In the genomic region with DNA sequence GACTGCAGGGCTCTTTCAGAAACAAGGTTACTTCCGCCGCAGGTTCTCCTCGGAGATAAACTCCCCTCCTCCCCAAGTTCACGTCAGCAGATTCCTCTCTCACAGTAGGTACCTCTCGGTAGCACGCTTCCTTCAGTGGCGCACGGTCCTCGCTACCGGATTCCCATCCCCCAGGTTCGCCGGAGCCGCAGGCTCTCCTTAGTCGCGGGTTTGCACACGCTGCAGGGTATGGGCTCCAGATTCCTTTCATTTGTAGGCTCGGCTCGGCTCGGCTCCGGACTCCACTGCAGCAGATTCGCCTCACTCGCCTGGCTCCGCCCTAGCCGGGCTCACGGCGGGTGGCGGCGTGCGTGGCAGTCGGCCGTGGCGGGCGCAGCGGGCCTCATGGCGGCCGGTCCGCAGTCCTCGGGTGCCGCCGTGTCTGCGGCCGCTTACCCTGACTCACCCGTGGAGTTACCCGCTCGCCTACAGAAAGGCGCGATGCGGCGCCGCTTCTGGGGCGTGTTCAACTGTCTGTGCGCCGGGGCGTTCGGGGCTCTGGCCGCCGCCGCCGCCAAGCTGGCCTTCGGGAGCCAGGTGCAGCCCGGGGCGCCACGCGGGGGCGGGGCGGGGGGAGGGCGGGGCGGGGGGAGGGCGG, we compare ENCODE assay signal across 8 mouse cellular contexts. TPM values are rescaled to one million over a fixed set of nuclear protein-coding genes. Genes with fewer than 3 reads are reported as not detected.
A peak's percentile ranks its signal among the peaks of the same experiment; 100 is the strongest.
DNase-seq lines count a peak whose midpoint lies in the region; ATAC-seq and TF ChIP-seq lines count a peak whose summit lies in the region.

A gene (plus strand): TSS at position 332 of the 637 bp plus-strand sequence.

- peak within 1 kb of the TSS; percentile 82 for H3K4me2 ChIP-seq in kidney, embryonic 15.5 days

- TF ChIP-seq CTCF in bone marrow macrophage, adult 2 months (IDR thresholded peaks at IDR 0.05; ENCODE audit: low read depth, low read length) = no peak
- TF ChIP-seq CTCF in embryonic fibroblast, embryonic 13.5 days (IDR thresholded peaks at IDR 0.05; ENCODE audit: borderline replicate concordance, insufficient read depth, low read length) = no peak

- peak; percentile 99 for ATAC-seq in kidney, embryonic 15.5 days (replicated peaks; ENCODE audit: low FRiP score)
- peak; percentile 64 for ATAC-seq in monocyte, adult 5-6 weeks (replicated peaks; ENCODE audit: insufficient number of reproducible peaks, low FRiP score, low TSS enrichment, poor library complexity, severe bottlenecking)

- 0% methylated on average over 48 of the region's 69 CpGs for WGBS in heart, embryonic 10.5 days
- under 1% methylated on average over 54 of the region's 69 CpGs for WGBS in kidney, embryonic 15.5 days

- H3K9me3 ChIP-seq in heart, embryonic 10.5 days = no peaks in the 10 kb centered on the region
- H3K9me3 ChIP-seq in kidney, embryonic 15.5 days (replicated peaks) = no peaks in the 10 kb centered on the region

- H3K36me3 ChIP-seq in heart, embryonic 10.5 days = peaks cover 26% of the 10 kb centered on the region
- H3K36me3 ChIP-seq in kidney, embryonic 15.5 days = peaks cover 26% of the 10 kb centered on the region

- TF ChIP-seq POLR2A in bone marrow macrophage, adult 2 months (IDR thresholded peaks at IDR 0.05; ENCODE audit: borderline replicate concordance, low read depth, low read length) = no peak
- TF ChIP-seq POLR2A in embryonic fibroblast, embryonic 13.5 days (IDR thresholded peaks at IDR 0.05; ENCODE audit: low read depth, low read length) = peak; percentile 64

- H3K4me3 ChIP-seq in bone marrow macrophage, adult 2 months (ENCODE audit: insufficient read depth, low read length) = peak within 1 kb of the TSS; percentile 84
- H3K4me3 ChIP-seq in embryonic fibroblast, embryonic 13.5 days (ENCODE audit: insufficient read depth, low read length) = peak within 1 kb of the TSS; percentile 69
- H3K4me3 ChIP-seq in heart, embryonic 10.5 days = peak within 1 kb of the TSS; percentile 87
- peak within 1 kb of the TSS; percentile 76 for H3K4me3 ChIP-seq in kidney, embryonic 15.5 days (replicated peaks)

- peak within 1 kb of the TSS; percentile 76 for H3K27ac ChIP-seq in bone marrow macrophage, adult 2 months (ENCODE audit: insufficient read depth, low read depth, low read length)
- H3K27ac ChIP-seq in embryonic fibroblast, embryonic 13.5 days (ENCODE audit: insufficient read depth, low read length) = peak within 1 kb of the TSS; percentile 32; the same call in 1 of the 2 replicates
- H3K27ac ChIP-seq in heart, embryonic 10.5 days = peak within 1 kb of the TSS; percentile 98
- H3K27ac ChIP-seq in kidney, embryonic 15.5 days = peak within 1 kb of the TSS; percentile 94

- H3K9ac ChIP-seq in kidney, embryonic 15.5 days = peak within 1 kb of the TSS; percentile 73

- no peaks in the 10 kb centered on the region for H3K27me3 ChIP-seq in heart, embryonic 10.5 days (ENCODE audit: insufficient read depth, poor library complexity, severe bottlenecking)
- no peaks in the 10 kb centered on the region for H3K27me3 ChIP-seq in kidney, embryonic 15.5 days

- H3K4me1 ChIP-seq in bone marrow macrophage, adult 2 months (ENCODE audit: control insufficient read depth, insufficient read depth, low read length) = peaks cover 9% of the 10 kb centered on the region
- H3K4me1 ChIP-seq in embryonic fibroblast, embryonic 13.5 days (ENCODE audit: control insufficient read depth, insufficient read depth, low read length) = peaks cover 2% of the 10 kb centered on the region; the same call in 1 of the 2 replicates
- peaks cover 8% of the 10 kb centered on the region for H3K4me1 ChIP-seq in heart, embryonic 10.5 days
- peaks cover 19% of the 10 kb centered on the region for H3K4me1 ChIP-seq in kidney, embryonic 15.5 days

- DNase-seq in A20 (ENCODE audit: low read depth, low spot score) (peak; percentile 95), liver (peak; percentile 87)
- DNase-seq in heart, embryonic 10.5 days (ENCODE audit: low spot score) = peak; percentile 94
- DNase-seq in spleen, postnatal 4 days (ENCODE audit: low spot score in 2 of 2) = peak; percentile 82 to 91

RNA-seq across cellular contexts. Expression of the gene that starts here (rescaled TPM):
- 4.9 and 5.5 TPM in 2 replicates for polyA plus RNA-seq in bone marrow macrophage, adult 2 months (2012; ENCODE audit: insufficient read depth, insufficient read length, missing spikeins)
- polyA plus RNA-seq in embryonic fibroblast, embryonic 13.5 days (2011; ENCODE audit: insufficient read length, low read depth, missing spikeins) = 4.1 and 4.4 TPM in 2 replicates
- 15.7 and 16.1 TPM in 2 replicates for polyA plus RNA-seq in heart, embryonic 10.5 days (2016; fragmentation: Nextera tagmentation; extraction: Ambion mirVana)
- polyA plus RNA-seq in kidney, embryonic 15.5 days (2015; fragmentation: Nextera tagmentation; extraction: Ambion mirVana) = 19.9 and 20.9 TPM in 2 replicates
- 3.2 to 5.0 TPM (median 3.9 TPM) in 3 replicates for total RNA-seq in monocyte, adult 5-6 weeks (2017)

Comparison
In these comparisons a context has a peak if more than half of its experiments do, and no peak if none do; other contexts are left out.
1. Peak in every context shown above with its lines: DNase-seq, ATAC-seq, H3K4me3 ChIP-seq and H3K27ac ChIP-seq.
2. H3K27ac ChIP-seq: peak in every context shown above with its lines; median percentile 98 in heart, embryonic 10.5 days; 94 in kidney, embryonic 15.5 days; 76 in bone marrow macrophage, adult 2 months; 32 in embryonic fibroblast, embryonic 13.5 days.